Mouse (Mus musculus) heart, embryonic 11.5 days (tissue): ENCODE results near the gene Cdkn3. TPM values are rescaled to one million over a fixed set of nuclear protein-coding genes. Genes with fewer than 3 reads are reported as not detected.
"Not testable (repeated sequence)": the region's sequence is repeated elsewhere in the genome, so short reads cannot be mapped to it uniquely, and the experiment has no call there.

Experiments used
- ATAC-seq: fragments of 200-750 bp; cut with Nextera tagmentation; replicated peaks from 2 replicates; pipeline ENCODE4 v1.8.0; 2017; ENCODE audit warnings: moderate library complexity; ENCODE audit not compliant: insufficient number of reproducible peaks, low FRiP score, low TSS enrichment
- H3K27ac ChIP-seq: fragments of 300-500 bp; sonication (generic); 2 replicates; pipeline ENCODE4 v1.5.1; 2014; ENCODE audit warnings: mild to moderate bottlenecking, low read depth, low read length
- H3K27me3 ChIP-seq: fragments of 300-500 bp; sonication (generic); 2 replicates; pipeline ENCODE4 v1.6.1; 2014; ENCODE audit warnings: mild to moderate bottlenecking, low read length, mixed read lengths; ENCODE audit not compliant: control insufficient read depth, insufficient read depth
- H3K36me3 ChIP-seq: fragments of 300-500 bp; sonication (generic); 2 replicates; pipeline ENCODE4 v1.6.1; 2014; ENCODE audit warnings: mild to moderate bottlenecking, low read length, moderate library complexity, mixed read lengths; ENCODE audit not compliant: control insufficient read depth, insufficient read depth
- H3K4me1 ChIP-seq: fragments of 300-500 bp; sonication (generic); 2 replicates; pipeline ENCODE4 v1.6.1; 2014; ENCODE audit warnings: low read length; ENCODE audit not compliant: control insufficient read depth, insufficient read depth
- H3K4me2 ChIP-seq: fragments of 300-500 bp; sonication (generic); 2 replicates; pipeline ENCODE4 v1.6.1; 2014; ENCODE audit warnings: mild to moderate bottlenecking, moderate library complexity
- H3K4me3 ChIP-seq: fragments of 300-500 bp; sonication (generic); 2 replicates; pipeline ENCODE4 v1.5.1; 2014; ENCODE audit warnings: low read depth, low read length
- H3K9ac ChIP-seq: fragments of 300-500 bp; sonication (generic); 2 replicates; pipeline ENCODE4 v1.6.1; 2014; ENCODE audit warnings: mild to moderate bottlenecking, low read depth, low read length, moderate library complexity
- H3K9me3 ChIP-seq: fragments of 300-500 bp; sonication (generic); replicated peaks from 2 replicates; pipeline ENCODE4 v1.6.1; 2016; ENCODE audit warnings: low read length; ENCODE audit not compliant: control insufficient read depth
- WGBS: fragments of 180-500 bp; shearing (Covaris S2); extraction: QIAGEN DNeasy Blood & Tissue Kit; methylation state at CpG from one replicate; pipeline ENCODE4 v1.1.7; 2014; ENCODE audit not compliant: insufficient replicate concordance; 5-methylcytosine and 5-hydroxymethylcytosine counted together
- polyA plus RNA-seq: library from polyadenylated mRNA; unstranded; fragments of >200 nt; fragmentation: Nextera tagmentation; extraction: Ambion mirVana; gene quantifications from 2 replicates; pipeline ENCODE4 v1.2.1, GENCODE M21; 2014

Cdkn3 gene
- polyA plus RNA-seq, 1 experiment from 2014 or later: 59.4 TPM

DNA sequence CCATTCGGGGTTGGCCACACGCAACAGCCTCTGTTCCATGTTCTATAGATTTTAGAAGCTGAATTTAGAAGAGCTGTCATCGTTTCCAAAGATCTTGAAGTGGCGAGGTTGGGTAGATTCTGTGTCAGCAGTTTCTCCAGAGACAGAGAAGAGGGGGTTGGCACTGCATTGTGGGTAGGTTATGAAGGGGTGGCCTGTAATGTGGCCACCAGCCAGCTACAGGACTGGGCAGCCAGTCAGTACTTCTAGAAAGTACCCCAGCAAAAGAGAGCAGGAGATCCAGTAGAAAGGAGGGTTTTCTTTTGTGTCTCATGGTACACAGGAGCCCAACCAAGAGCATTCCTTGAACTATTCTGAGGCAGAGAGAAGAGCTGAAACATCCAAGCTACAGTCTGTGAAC lies 24.0 kb upstream of the Cdkn3 start:
- Histone ChIP-seq H3K4me1 (no peaks in the 10 kb centered on the region), H3K9ac (no peak overlapping the region), H3K4me3 (no peak overlapping the region)

DNA sequence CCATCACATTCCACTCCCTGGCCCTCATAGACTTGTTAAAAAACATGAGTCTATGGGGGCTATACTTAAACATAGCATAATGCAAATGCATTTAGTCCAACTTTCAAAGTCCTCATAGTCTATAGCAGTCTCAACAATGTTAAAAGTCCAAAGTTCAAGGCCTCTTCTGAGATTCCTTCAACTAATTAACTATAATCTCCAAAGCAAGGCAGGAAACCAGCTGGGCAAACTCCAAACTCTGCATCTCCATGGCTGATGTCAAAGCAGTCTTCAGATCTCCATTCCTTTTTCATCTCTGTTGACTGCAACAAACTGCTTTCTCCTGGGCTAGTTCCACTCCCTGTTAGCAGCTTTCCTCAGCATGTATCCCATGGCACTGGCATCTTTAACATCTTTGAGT lies 23.0 kb upstream of the Cdkn3 start:
- H3K9ac ChIP-seq, H3K27me3 ChIP-seq, H3K4me3 ChIP-seq, ATAC-seq, H3K4me2 ChIP-seq, H3K27ac ChIP-seq, H3K4me1 ChIP-seq, H3K9me3 ChIP-seq, H3K36me3 ChIP-seq: not testable (repeated sequence)

More for the DNA sequence above, 24.0 kb upstream of the Cdkn3 start:
- Histone ChIP-seq H3K4me2 (no peak overlapping the region), H3K9me3 (no peaks in the 10 kb centered on the region), H3K36me3 (no peaks in the 10 kb centered on the region), H3K27me3 (no peaks in the 10 kb centered on the region), H3K27ac (no peak overlapping the region)
- WGBS: 84% methylated on average over 4 of the region's 4 CpGs
- no peak for ATAC-seq

DNA sequence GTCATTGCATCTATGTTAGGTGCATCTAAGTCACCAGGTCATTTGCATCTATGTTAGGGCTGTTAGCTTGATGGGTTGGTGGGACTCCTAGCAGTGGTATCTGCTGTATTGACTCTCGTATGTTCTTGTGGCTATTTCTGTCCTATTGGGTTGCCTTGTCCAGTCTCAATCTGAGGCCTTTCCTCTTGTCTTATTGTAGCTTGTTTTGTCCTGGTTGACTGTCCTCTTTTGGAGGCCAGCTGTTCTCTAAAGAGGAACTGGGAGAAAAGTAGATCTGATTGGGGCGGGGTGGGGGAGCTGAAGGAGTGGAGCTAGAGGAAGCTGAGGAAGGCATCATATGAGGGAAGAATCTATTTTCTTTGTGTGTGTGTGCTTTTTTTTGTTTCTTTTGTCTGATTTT lies 17.7 kb upstream of the Cdkn3 start:
- Histone ChIP-seq H3K27me3 (no peaks in the 10 kb centered on the region), H3K4me2 (no peak overlapping the region), H3K4me1 (no peaks in the 10 kb centered on the region), H3K4me3 (no peak overlapping the region), H3K9me3 (no peaks in the 10 kb centered on the region), H3K27ac (no peak overlapping the region), H3K36me3 (no peaks in the 10 kb centered on the region), H3K9ac (no peak overlapping the region)
- ATAC-seq: no peak
- WGBS: 81% methylated on average over 2 of the region's 2 CpGs

DNA sequence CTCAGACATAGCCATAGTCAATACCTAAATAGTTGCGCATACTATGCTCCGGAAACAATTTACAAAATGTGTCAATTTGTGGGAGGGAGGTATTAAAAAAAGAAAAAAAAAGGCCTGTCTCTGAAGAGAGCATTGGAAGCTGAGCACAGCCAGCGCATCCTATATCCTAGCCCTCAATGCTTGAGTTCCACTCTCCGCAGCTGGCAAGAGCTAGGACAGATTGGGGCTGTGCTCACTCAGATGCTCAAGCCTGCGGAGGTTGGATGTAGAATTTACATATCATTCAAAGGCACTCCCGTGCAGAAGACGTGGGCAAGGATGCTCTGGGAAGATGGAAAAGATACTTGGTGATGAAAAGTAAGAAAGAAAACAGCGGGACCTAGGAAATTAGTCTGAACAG lies 14.9 kb upstream of the Cdkn3 start:
- Histone ChIP-seq H3K9ac (no peak overlapping the region), H3K27ac (no peak overlapping the region), H3K4me2 (no peak overlapping the region), H3K4me1 (no peaks in the 10 kb centered on the region), H3K9me3 (no peaks in the 10 kb centered on the region), H3K36me3 (no peaks in the 10 kb centered on the region), H3K4me3 (no peak overlapping the region), H3K27me3 (no peaks in the 10 kb centered on the region)
- no peak for ATAC-seq
- WGBS: 89% methylated on average over 8 of the region's 8 CpGs

DNA sequence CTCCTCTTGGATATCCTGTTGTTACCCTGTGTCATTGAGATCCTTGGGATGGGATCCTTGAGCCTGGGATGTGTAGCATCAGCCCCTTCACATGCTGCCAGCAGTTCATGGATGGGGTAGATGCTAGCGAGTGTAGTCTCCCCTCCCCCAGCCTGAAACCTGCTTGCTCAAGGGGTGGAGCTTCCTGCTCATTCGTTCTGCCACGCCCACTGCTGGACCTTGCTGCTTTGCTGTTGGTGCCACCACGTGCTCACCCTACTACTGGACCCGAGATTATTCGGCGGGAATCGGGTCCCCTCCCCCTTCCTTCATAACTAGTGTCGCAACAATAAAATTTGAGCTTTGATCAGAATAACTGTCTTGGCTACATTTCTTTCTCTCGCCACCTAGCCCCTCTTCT lies 6.0 kb upstream of the Cdkn3 start:
- not testable (repeated sequence) for H3K9me3 ChIP-seq, H3K36me3 ChIP-seq, H3K4me1 ChIP-seq, H3K4me3 ChIP-seq, H3K9ac ChIP-seq, ATAC-seq, H3K27me3 ChIP-seq, H3K4me2 ChIP-seq, H3K27ac ChIP-seq
- WGBS: 54% methylated on average over 8 of the region's 10 CpGs

DNA sequence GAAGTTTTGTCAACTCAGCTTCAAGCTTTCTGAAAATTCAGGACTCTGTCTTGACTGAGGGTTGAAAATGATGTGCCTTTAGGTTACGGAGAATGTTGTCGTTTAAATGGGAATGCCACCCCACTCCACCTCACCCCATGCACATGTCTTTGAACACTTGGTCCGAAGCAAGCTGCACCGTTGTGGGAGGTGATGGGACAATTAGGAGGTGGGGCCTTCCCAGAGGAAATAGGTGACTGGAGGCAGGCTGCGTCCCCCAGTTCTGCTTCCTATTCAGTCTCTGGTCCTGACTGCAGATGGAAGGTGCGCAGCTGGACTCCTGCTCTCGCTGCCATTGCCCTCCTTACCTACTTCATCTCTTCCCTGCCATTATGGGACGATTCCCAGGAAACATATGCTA lies 4.5 kb upstream of the Cdkn3 start:
- Histone ChIP-seq H3K4me2 (no peak overlapping the region), H3K9me3 (no peaks in the 10 kb centered on the region), H3K9ac (no peak overlapping the region), H3K36me3 (no peaks in the 10 kb centered on the region), H3K27me3 (no peaks in the 10 kb centered on the region), H3K4me3 (no peak overlapping the region), H3K27ac (no peak overlapping the region), H3K4me1 (no peaks in the 10 kb centered on the region)
- 82% methylated on average over 8 of the region's 8 CpGs for WGBS
- no peak for ATAC-seq

DNA sequence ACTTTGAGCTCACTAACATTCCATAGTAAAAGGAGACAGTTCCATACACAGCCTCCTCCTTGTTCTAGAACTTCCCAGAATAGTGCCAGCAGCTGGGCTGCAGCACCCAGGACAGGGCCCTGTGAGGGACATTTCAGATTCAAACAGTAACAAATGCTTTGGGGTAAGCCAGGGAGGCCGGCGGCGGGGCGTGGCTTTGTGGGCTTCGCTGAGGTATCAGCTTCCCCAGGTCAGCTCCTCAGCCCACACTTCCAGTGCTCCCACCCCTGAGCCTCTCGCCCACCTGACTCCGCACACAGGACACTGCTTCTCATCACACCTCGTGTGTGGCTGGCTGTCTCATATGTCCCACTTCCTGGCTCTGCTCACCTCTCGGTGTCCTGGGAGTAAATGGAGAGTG lies 2.6 kb upstream of the Cdkn3 start:
- H3K9ac ChIP-seq: no peak overlapping the region
- H3K36me3 ChIP-seq: no peaks in the 10 kb centered on the region
- H3K9me3 ChIP-seq: no peaks in the 10 kb centered on the region
- H3K4me1 ChIP-seq: peaks cover 4% of the 10 kb centered on the region; the same call in 1 of the 2 replicates
- 44% methylated on average over 9 of the region's 9 CpGs for WGBS
- no peak overlapping the region for H3K4me3 ChIP-seq
- H3K27me3 ChIP-seq: no peaks in the 10 kb centered on the region
- ATAC-seq: no peak
- H3K4me2 ChIP-seq: no peak overlapping the region
- no peak overlapping the region for H3K27ac ChIP-seq

DNA sequence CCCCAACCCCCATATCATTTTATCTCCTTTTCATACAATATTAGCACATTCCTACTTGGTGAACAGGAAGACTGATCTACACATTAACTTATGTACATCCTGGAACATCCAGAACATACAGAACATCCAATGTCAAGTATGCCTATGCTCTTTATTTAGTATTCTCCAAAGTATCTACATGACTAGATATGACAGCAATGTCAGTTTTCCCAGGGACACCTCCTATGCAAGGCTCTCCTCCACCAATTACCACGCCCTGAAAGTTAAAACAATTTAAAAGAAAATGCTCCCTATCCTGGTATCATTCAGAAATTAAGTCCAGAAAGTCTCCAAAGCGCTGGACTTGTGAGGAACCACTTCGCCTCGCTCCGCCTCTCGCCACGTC lies 379 bp upstream of the Cdkn3 start:
- Histone ChIP-seq H3K9me3 (no peaks in the 10 kb centered on the region), H3K4me2 (peak overlapping the region; percentile 95), H3K9ac (no peak overlapping the region), H3K27me3 (no peaks in the 10 kb centered on the region), H3K4me3 (peak overlapping the region; percentile 83), H3K4me1 (peaks cover 4% of the 10 kb centered on the region; the same call in 1 of the 2 replicates), H3K36me3 (no peaks in the 10 kb centered on the region), H3K27ac (no peak overlapping the region)
- ATAC-seq: no peak
- under 1% methylated on average over 7 of the region's 7 CpGs for WGBS

DNA sequence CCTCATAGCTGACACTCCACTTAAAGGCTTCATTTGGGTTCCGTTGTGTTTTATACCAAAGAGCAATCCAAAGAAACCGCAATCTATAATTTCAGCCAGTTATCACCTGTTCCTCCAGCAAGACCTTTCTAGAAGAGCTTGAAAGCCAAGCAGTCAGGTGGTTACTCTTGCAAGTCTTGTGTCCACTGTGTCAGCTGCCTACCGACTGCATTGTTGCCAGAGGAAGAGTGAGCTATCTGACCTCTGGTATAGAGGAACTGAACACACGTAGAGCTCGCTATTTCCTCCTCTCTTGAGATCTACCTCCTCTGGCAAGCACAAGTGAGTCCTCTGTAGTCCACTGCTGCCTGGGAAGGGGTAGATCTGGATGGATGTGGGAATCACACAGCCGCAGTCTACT lies 845 bp downstream of the Cdkn3 start:
- H3K27ac ChIP-seq: no peak overlapping the region
- H3K4me2 ChIP-seq: peak overlapping the region; percentile 95
- H3K9ac ChIP-seq: peak overlapping the region; percentile 72
- ATAC-seq: no peak
- no peaks in the 10 kb centered on the region for H3K36me3 ChIP-seq
- 38% methylated on average over 6 of the region's 6 CpGs for WGBS
- H3K4me3 ChIP-seq: peak overlapping the region; percentile 83
- no peaks in the 10 kb centered on the region for H3K27me3 ChIP-seq
- H3K4me1 ChIP-seq: peaks cover 4% of the 10 kb centered on the region; the same call in 1 of the 2 replicates
- H3K9me3 ChIP-seq: no peaks in the 10 kb centered on the region
